In genomic region chr5:114689700-114690366, GRCm38 (mm10) we compare ENCODE assay signal across 8 mouse cellular contexts. TPM values are rescaled to one million over a fixed set of nuclear protein-coding genes. Genes with fewer than 3 reads are reported as not detected.
DNase-seq lines count a peak whose midpoint lies in the region; ATAC-seq lines count a peak whose summit lies in the region.

No protein-coding gene starts in this region.

- peaks cover 24% of the 10 kb centered on the region for H3K27me3 ChIP-seq in forebrain, embryonic 15.5 days
- no peaks in the 10 kb centered on the region for H3K27me3 ChIP-seq in kidney, embryonic 15.5 days

- H3K4me2 ChIP-seq in forebrain, embryonic 15.5 days (replicated peaks), result peak overlapping the region; percentile 96
- H3K4me2 ChIP-seq in kidney, embryonic 15.5 days, result peak overlapping the region; percentile 96

- H3K9ac ChIP-seq in forebrain, embryonic 15.5 days (replicated peaks), result peak overlapping the region; percentile 91
- peak overlapping the region; percentile 71 for H3K9ac ChIP-seq in kidney, embryonic 15.5 days

- DNase-seq in A20 (ENCODE audit: low read depth, low spot score), result peak; percentile 71
- DNase-seq in Muller cell, postnatal 12 days (ENCODE audit: inconsistent ontology term), result peak; percentile 49
- peak; percentile 47 for DNase-seq in lung, postnatal 14 days
- DNase-seq in spleen, postnatal 10 days (ENCODE audit: low spot score in 2 of 2), result peak; percentile 57 to 59
- no peak for DNase-seq in gastrocnemius, postnatal 14 days

- H3K9me3 ChIP-seq in forebrain, embryonic 15.5 days, result no peaks in the 10 kb centered on the region
- no peaks in the 10 kb centered on the region for H3K9me3 ChIP-seq in kidney, embryonic 15.5 days (replicated peaks)

- WGBS in forebrain, embryonic 15.5 days, result 17% methylated on average over 16 of the region's 16 CpGs
- 17% methylated on average over 16 of the region's 16 CpGs for WGBS in kidney, embryonic 15.5 days

- no peak overlapping the region for H3K27ac ChIP-seq in forebrain, embryonic 15.5 days (replicated peaks)
- H3K27ac ChIP-seq in kidney, embryonic 15.5 days, result 0 out of 2 replicates have a peak overlapping the region, but pooled peaks have one; percentile 6

- intact Hi-C loops in gastrocnemius, postnatal 14 days (cut with DNase I; ENCODE audit: low total_unique reads), result no loop called here

- no peak for ATAC-seq in forebrain, embryonic 15.5 days (replicated peaks)
- no peak for ATAC-seq in kidney, embryonic 15.5 days (replicated peaks; ENCODE audit: low FRiP score)
- ATAC-seq in cerebellum, adult (ENCODE audit: insufficient number of reproducible peaks, low FRiP score, low TSS enrichment), result no peak

- no peaks in the 10 kb centered on the region for H3K36me3 ChIP-seq in forebrain, embryonic 15.5 days
- no peaks in the 10 kb centered on the region for H3K36me3 ChIP-seq in kidney, embryonic 15.5 days

- peak overlapping the region; percentile 92 for H3K4me3 ChIP-seq in forebrain, embryonic 15.5 days
- H3K4me3 ChIP-seq in kidney, embryonic 15.5 days (replicated peaks), result peak overlapping the region; percentile 72

- H3K4me1 ChIP-seq in forebrain, embryonic 15.5 days, result peaks cover 17% of the 10 kb centered on the region
- H3K4me1 ChIP-seq in kidney, embryonic 15.5 days, result peaks cover 40% of the 10 kb centered on the region

RNA-seq across cellular contexts. Expression of gene Gltp, which starts 1.0 kb away (rescaled TPM):
- polyA plus RNA-seq in forebrain, embryonic 15.5 days (2015; fragmentation: Nextera tagmentation; extraction: Ambion mirVana), result 36.9 and 39.6 TPM in 2 replicates
- 78.5 and 79.2 TPM in 2 replicates for polyA plus RNA-seq in kidney, embryonic 15.5 days (2015; fragmentation: Nextera tagmentation; extraction: Ambion mirVana)
- total RNA-seq in gastrocnemius, postnatal 14 days (2021), result 10 to 100 TPM; 10.8 to 13.5 TPM

RNA-seq across cellular contexts. Expression of gene Tchp, which starts 17.7 kb away (rescaled TPM):
- 14.8 and 16.7 TPM in 2 replicates for polyA plus RNA-seq in forebrain, embryonic 15.5 days (2015; fragmentation: Nextera tagmentation; extraction: Ambion mirVana)
- polyA plus RNA-seq in kidney, embryonic 15.5 days (2015; fragmentation: Nextera tagmentation; extraction: Ambion mirVana), result 16.5 and 17.4 TPM in 2 replicates
- 1 to 10 TPM; 3.4 to 3.5 TPM for total RNA-seq in gastrocnemius, postnatal 14 days (2021)

RNA-seq across cellular contexts. Expression of gene Trpv4, which starts 31.6 kb away (rescaled TPM):
- polyA plus RNA-seq in forebrain, embryonic 15.5 days (2015; fragmentation: Nextera tagmentation; extraction: Ambion mirVana), result 0.56 and 0.88 TPM in 2 replicates
- 21.8 and 23.4 TPM in 2 replicates for polyA plus RNA-seq in kidney, embryonic 15.5 days (2015; fragmentation: Nextera tagmentation; extraction: Ambion mirVana)
- 1 to 10 TPM; 1.6 to 1.8 TPM for total RNA-seq in gastrocnemius, postnatal 14 days (2021)

Comparison
In these comparisons a context has a peak if more than half of its experiments do, and no peak if none do; other contexts are left out.
1. RNA of gene Trpv4, which starts 31.6 kb away (polyA plus RNA-seq): 21.8 to 23.4 TPM in kidney, embryonic 15.5 days; 0.56 to 0.88 TPM in forebrain, embryonic 15.5 days; every median in the first group is over 10 times any median in the second.